Mouse (Mus musculus) layer of hippocampus, postnatal 25 days (tissue): Measurements from ENCODE around the gene Lman2. TPM values are rescaled to one million over a fixed set of nuclear protein-coding genes. Genes with fewer than 3 reads are reported as not detected.

Experiments used
- DNase-seq, 2 experiments: peaks; one replicate each; pipeline ENCODE4 v3.0.0; 2022; ENCODE audit warnings: mixed read lengths in 2 of 2, low spot score in 1 of 2; ENCODE audit errors: extremely low spot score in 1 of 2
- total RNA-seq, 2 experiments: library from RNA; stranded (reverse); gene quantifications; 2 replicates each; pipeline ENCODE4 v1.2.3; 2021

The Lman2 gene
- total RNA-seq, 2 experiments from 2014 or later, result 58.4 to 61.0 TPM

- no peak for DNase-seq
These were observed 33.9 kb downstream of the Lman2 start for GRCm38 (mm10) chr13:55328641-55329040.

- DNase-seq, result no peak
These were observed 34.4 kb downstream of the Lman2 start for GRCm38 (mm10) chr13:55328171-55328570.

- peak; percentile 76 to 88 for DNase-seq
These were observed 35.0 kb downstream of the Lman2 start for GRCm38 (mm10) chr13:55327633-55328032.

GRCm38 (mm10) chr13:55327169-55327568, 35.4 kb downstream of the Lman2 start:
- no peak for DNase-seq

GRCm38 (mm10) chr13:55325596-55325995, 37.0 kb downstream of the Lman2 start:
- no peak for DNase-seq

GRCm38 (mm10) chr13:55322130-55322825, 40.3 kb downstream of the Lman2 start:
- DNase-seq, result no peak

GRCm38 (mm10) chr13:55321434-55322129, 41.0 kb downstream of the Lman2 start, which contains the start of gene Rab24:
Gene Rab24 (minus strand): TSS chr13:55321946.
- DNase-seq, result peak; percentile 77 to 85

GRCm38 (mm10) chr13:55319931-55320533, 42.6 kb downstream of the Lman2 start, which contains the start of gene Prelid1:
Gene Prelid1 (plus strand): TSS chr13:55320500.
- DNase-seq, result no peak

GRCm38 (mm10) chr13:55318351-55318750, 44.2 kb downstream of the Lman2 start:
- DNase-seq, result no peak

- no peak for DNase-seq
These were observed 47.6 kb downstream of the Lman2 start for GRCm38 (mm10) chr13:55314891-55315412.

- no peak for DNase-seq
These were observed 49.5 kb downstream of the Lman2 start for GRCm38 (mm10) chr13:55313051-55313450.

GRCm38 (mm10) chr13:55312028-55312630, 50.5 kb downstream of the Lman2 start:
- DNase-seq, result no peak

GRCm38 (mm10) chr13:55300913-55301312, 61.7 kb downstream of the Lman2 start:
- DNase-seq, result no peak

- no peak for DNase-seq
These were observed 65.8 kb downstream of the Lman2 start for GRCm38 (mm10) chr13:55296760-55297159.

Other genes with a start within 250 kb of the Lman2 start
- not detected for gene Gm17617, start 229.2 kb downstream of the Lman2 start, total RNA-seq
- under 1 TPM; 0.68 to 0.74 TPM for gene Fgfr4, start 210.1 kb downstream of the Lman2 start, total RNA-seq
- 100 to 1,000 TPM; 117 to 140 TPM for gene Nsd1, start 153.0 kb downstream of the Lman2 start, total RNA-seq
- 100 to 1,000 TPM; 139 to 165 TPM for gene Prelid1, start 42.3 kb downstream of the Lman2 start, total RNA-seq
- 10 to 100 TPM; 74.0 to 83.3 TPM for gene Rab24, start 40.8 kb downstream of the Lman2 start, total RNA-seq
- gene Mxd3, start 33.0 kb downstream of the Lman2 start, total RNA-seq, result 1 to 10 TPM; 1.2 to 2.4 TPM
- gene Rgs14, start 6.9 kb upstream of the Lman2 start, total RNA-seq, result 10 to 100 TPM; 94.5 to 98.2 TPM
- not detected for gene Slc34a1, start 35.4 kb upstream of the Lman2 start, total RNA-seq
- not detected for gene Pfn3, start 52.4 kb upstream of the Lman2 start, total RNA-seq
- under 1 TPM; 0.35 to 0.47 TPM for gene F12, start 64.0 kb upstream of the Lman2 start, total RNA-seq
- gene Grk6, start 82.3 kb upstream of the Lman2 start, total RNA-seq, result 10 to 100 TPM; 66.7 to 74.7 TPM
- 10 to 100 TPM; 96.9 to 97.3 TPM for gene Prr7, start 101.5 kb upstream of the Lman2 start, total RNA-seq
- 100 to 1,000 TPM; 356 to 398 TPM for gene Dbn1, start 125.3 kb upstream of the Lman2 start, total RNA-seq
- 10 to 100 TPM; 86.6 to 97.7 TPM for gene Pdlim7, start 150.9 kb upstream of the Lman2 start, total RNA-seq
- 1 to 10 TPM; 9.6 to 9.7 TPM for gene Dok3, start 166.5 kb upstream of the Lman2 start, total RNA-seq
- gene Ddx41, start 173.9 kb upstream of the Lman2 start, total RNA-seq, result 10 to 100 TPM; 50.7 to 57.2 TPM
- gene Fam193b, start 208.3 kb upstream of the Lman2 start, total RNA-seq, result 10 to 100 TPM; 66.4 to 87.5 TPM
- 100 to 1,000 TPM; 132 to 143 TPM for gene Tmed9, start 210.9 kb upstream of the Lman2 start, total RNA-seq
- 10 to 100 TPM; 26.0 to 26.7 TPM for gene B4galt7, start 237.1 kb upstream of the Lman2 start, total RNA-seq